Mouse (Mus musculus) erythroblast, embryonic 14.5 days (primary cell): ENCODE measurements at regions not wholly inside any gene's neighbourhood (a gene's known extent, or its start where the extent isn't known, plus 50 kb on each side); places are given as distances from the start of the nearest gene placed in this dataset.

Experiments used
- GATA1 ChIP-seq: IDR thresholded peaks from 2 replicates; pipeline ENCODE4 v1.6.1; 2012; ENCODE audit warnings: low read length, inconsistent platforms, mixed read lengths
- TAL1 ChIP-seq: IDR thresholded peaks from 3 replicates; pipeline ENCODE4 v1.6.1; 2012; ENCODE audit warnings: low read length, inconsistent platforms, mixed read lengths

DNA sequence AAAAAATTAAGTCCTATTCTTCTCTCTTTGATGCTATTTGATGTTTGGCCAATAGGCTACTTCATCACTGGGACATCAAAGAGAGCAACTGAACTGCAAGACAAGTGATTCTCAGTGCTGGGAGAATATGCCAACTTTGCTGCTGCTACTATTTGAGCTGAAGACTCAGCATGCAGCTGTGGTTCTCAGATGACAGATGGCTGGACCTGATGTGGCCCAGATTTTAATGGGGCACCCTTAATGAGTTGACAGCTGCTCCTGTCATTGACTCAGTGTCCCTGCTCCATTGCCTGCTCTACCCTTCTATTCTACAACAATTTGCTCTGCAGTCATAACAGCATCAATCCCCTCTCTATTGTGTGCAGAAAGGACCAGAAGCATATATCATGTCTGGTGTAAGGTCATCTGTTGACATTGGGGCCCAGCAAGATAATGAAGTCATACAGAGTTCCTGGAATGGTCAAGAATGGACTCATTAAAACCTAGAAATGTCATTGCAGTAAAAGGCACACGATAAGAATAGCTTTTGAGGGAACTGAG is 231.1 kb upstream of the Auts2 start:
- no peak for TF ChIP-seq GATA1
- TF ChIP-seq TAL1: no peak
